Comparison of ENCODE assay signal across 16 mouse cellular contexts in genomic region chr3:52338761-52339160, GRCm38 (mm10).
"Had no signal": no experiment of that assay in that cellular context is flagged by ENCODE, and none has a peak within 500 bp of the region (broad histone marks: within the 10 kb centered on the region; RNA-seq: fewer than 3 reads in every experiment).

No protein-coding gene starts in this region.

- H3K4me3 ChIP-seq: kidney, embryonic 15.5 days; layer of hippocampus, adult 2 months; limb, embryonic 10.5 days; limb, embryonic 13.5 days; lung, embryonic 15.5 days had no signal

- H3K9ac ChIP-seq: kidney, embryonic 15.5 days; limb, embryonic 13.5 days; liver, embryonic 14.5 days; lung, embryonic 15.5 days had no signal

- H3K36me3 ChIP-seq: kidney, embryonic 15.5 days; limb, embryonic 10.5 days; limb, embryonic 13.5 days; lung, embryonic 15.5 days had no signal

- H3K4me2 ChIP-seq: kidney, embryonic 15.5 days; limb, embryonic 13.5 days; lung, embryonic 15.5 days; midbrain, embryonic 11.5 days had no signal

- H3K27ac ChIP-seq: kidney, embryonic 15.5 days; layer of hippocampus, adult 2 months; limb, embryonic 10.5 days; limb, embryonic 13.5 days; liver, embryonic 14.5 days; lung, embryonic 15.5 days had no signal

- DNase-seq: kidney, adult 11 months; kidney, adult 8-10 months; kidney, postnatal 25 days; layer of hippocampus, adult 9-11 months; liver; lung, postnatal 4 days; midbrain, embryonic 14.5 days; thymus, postnatal 25 days had no signal

- H3K9me3 ChIP-seq: kidney, embryonic 15.5 days; limb, embryonic 10.5 days; limb, embryonic 13.5 days; lung, embryonic 15.5 days had no signal

- ATAC-seq: inflammation-experienced regulatory T-cells, adult 6 months had no signal

- H3K27me3 ChIP-seq: kidney, embryonic 15.5 days; limb, embryonic 13.5 days; lung, embryonic 15.5 days had no signal
